Mouse (Mus musculus) lung, postnatal 0 days (tissue): ENCODE results near the gene Hnrnpa3. TPM values are rescaled to one million over a fixed set of nuclear protein-coding genes. Genes with fewer than 3 reads are reported as not detected.

Experiments used
- ATAC-seq: fragments of 200-750 bp; cut with Nextera tagmentation; 2 replicates; pipeline ENCODE4 v1.8.0; 2017; ENCODE audit warnings: moderate library complexity
- DNase-seq: peaks from one replicate; pipeline ENCODE4 v3.0.0-alpha.2; 2016; ENCODE audit warnings: low spot score
- H3K27ac ChIP-seq: fragments of 300-500 bp; sonication (generic); 2 replicates; pipeline ENCODE4 v1.5.1; 2014; ENCODE audit warnings: antibody characterized with exemption, mild to moderate bottlenecking, low read length, mixed read lengths
- H3K27me3 ChIP-seq: fragments of 300-500 bp; sonication (generic); replicated peaks from 2 replicates; pipeline ENCODE4 v1.6.1; 2014; ENCODE audit warnings: low read length, mixed read lengths; ENCODE audit not compliant: insufficient read depth
- H3K36me3 ChIP-seq: fragments of 300-500 bp; sonication (generic); 2 replicates; pipeline ENCODE4 v1.6.1; 2014; ENCODE audit warnings: low read length, mixed read lengths; ENCODE audit not compliant: insufficient read depth
- H3K4me1 ChIP-seq: fragments of 300-500 bp; sonication (generic); 2 replicates; pipeline ENCODE4 v1.6.1; 2014; ENCODE audit warnings: antibody characterized with exemption, low read depth, low read length, mixed read lengths; ENCODE audit not compliant: insufficient read depth
- H3K4me2 ChIP-seq: fragments of 300-500 bp; sonication (generic); replicated peaks from 2 replicates; pipeline ENCODE4 v1.6.1; 2014; ENCODE audit warnings: low read depth, mild to moderate bottlenecking, low read length, moderate library complexity, mixed read lengths
- H3K4me3 ChIP-seq: fragments of 300-500 bp; sonication (generic); 2 replicates; pipeline ENCODE4 v1.5.1; 2014; ENCODE audit warnings: low read depth, low read length
- H3K9ac ChIP-seq: fragments of 300-500 bp; sonication (generic); replicated peaks from 2 replicates; pipeline ENCODE4 v1.6.1; 2014; ENCODE audit warnings: low read depth, mild to moderate bottlenecking
- H3K9me3 ChIP-seq: fragments of 300-500 bp; sonication (generic); 2 replicates; pipeline ENCODE4 v1.6.1; 2016; ENCODE audit warnings: low read length, mixed read lengths
- CTCF ChIP-seq: IDR thresholded peaks from 2 replicates; pipeline ENCODE4 v1.5.1; 2016; ENCODE audit warnings: antibody characterized with exemption, mild to moderate bottlenecking
- EP300 ChIP-seq: IDR thresholded peaks from 2 replicates; pipeline ENCODE4 v1.6.1; 2016; ENCODE audit warnings: antibody characterized with exemption, mild to moderate bottlenecking, control low read depth
- WGBS: fragments of 180-500 bp; shearing (Covaris S2); extraction: QIAGEN DNeasy Blood & Tissue Kit; methylation state at CpG from one replicate; pipeline ENCODE4 v1.1.7; 2014; 5-methylcytosine and 5-hydroxymethylcytosine counted together
- polyA plus RNA-seq: library from polyadenylated mRNA; unstranded; fragments of >200 nt; fragmentation: Nextera tagmentation; extraction: Ambion mirVana; gene quantifications from 2 replicates; pipeline ENCODE4 v1.2.1, GENCODE M21; 2015

Gene Hnrnpa3
- polyA plus RNA-seq, 1 experiment from 2014 or later = 114 TPM

- ATAC-seq (no peak), DNase-seq (peak; percentile 61)
- peak overlapping the region; percentile 98 for H3K4me3 ChIP-seq
- H3K9me3 ChIP-seq = no peaks in the 10 kb centered on the region
- peak overlapping the region; percentile 70 for H3K4me2 ChIP-seq
- peak overlapping the region; percentile 100 for H3K27ac ChIP-seq
- peaks cover 8% of the 10 kb centered on the region for H3K4me1 ChIP-seq
- WGBS = 18% methylated on average over 9 of the region's 9 CpGs
- H3K36me3 ChIP-seq = peaks cover 4% of the 10 kb centered on the region; the same call in 1 of the 2 replicates
- TF ChIP-seq EP300 (no peak), CTCF (no peak)
- H3K9ac ChIP-seq = peak overlapping the region; percentile 100
- no peaks in the 10 kb centered on the region for H3K27me3 ChIP-seq
Observed at GRCm38 (mm10) chr2:75701822-75702587, 42.9 kb downstream of the Hnrnpa3 start.

DNA sequence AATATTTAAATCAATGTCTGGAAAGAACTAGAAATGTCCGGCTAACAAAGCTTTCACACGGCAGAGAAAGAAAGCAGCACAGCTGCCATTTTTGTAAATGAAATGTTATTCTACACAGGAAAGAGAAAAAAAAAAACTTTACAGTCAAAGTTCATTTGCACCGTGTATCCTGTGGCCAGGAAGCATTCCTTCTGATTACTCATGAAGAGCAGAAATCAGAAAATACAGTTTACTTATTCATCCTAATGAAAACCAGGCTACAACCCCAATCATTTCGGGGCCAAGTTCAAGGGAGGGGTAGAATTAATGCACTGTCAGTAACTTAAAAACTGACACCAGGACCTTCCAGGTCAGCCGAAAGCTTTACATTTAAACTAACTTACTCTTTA is 43.5 kb downstream of the Hnrnpa3 start:
- H3K9me3 ChIP-seq = no peaks in the 10 kb centered on the region
- peak overlapping the region; percentile 100 for H3K27ac ChIP-seq
- DNase-seq (peak; percentile 54), ATAC-seq (no peak)
- peaks cover 4% of the 10 kb centered on the region; the same call in 1 of the 2 replicates for H3K36me3 ChIP-seq
- H3K4me3 ChIP-seq = peak overlapping the region; percentile 98
- no peak for TF ChIP-seq CTCF
- TF ChIP-seq EP300 = no peak
- peak overlapping the region; percentile 70 for H3K4me2 ChIP-seq
- H3K9ac ChIP-seq = peak overlapping the region; percentile 100
- 3% methylated on average over 5 of the region's 5 CpGs for WGBS
- peaks cover 6% of the 10 kb centered on the region for H3K4me1 ChIP-seq
- no peaks in the 10 kb centered on the region for H3K27me3 ChIP-seq

DNA sequence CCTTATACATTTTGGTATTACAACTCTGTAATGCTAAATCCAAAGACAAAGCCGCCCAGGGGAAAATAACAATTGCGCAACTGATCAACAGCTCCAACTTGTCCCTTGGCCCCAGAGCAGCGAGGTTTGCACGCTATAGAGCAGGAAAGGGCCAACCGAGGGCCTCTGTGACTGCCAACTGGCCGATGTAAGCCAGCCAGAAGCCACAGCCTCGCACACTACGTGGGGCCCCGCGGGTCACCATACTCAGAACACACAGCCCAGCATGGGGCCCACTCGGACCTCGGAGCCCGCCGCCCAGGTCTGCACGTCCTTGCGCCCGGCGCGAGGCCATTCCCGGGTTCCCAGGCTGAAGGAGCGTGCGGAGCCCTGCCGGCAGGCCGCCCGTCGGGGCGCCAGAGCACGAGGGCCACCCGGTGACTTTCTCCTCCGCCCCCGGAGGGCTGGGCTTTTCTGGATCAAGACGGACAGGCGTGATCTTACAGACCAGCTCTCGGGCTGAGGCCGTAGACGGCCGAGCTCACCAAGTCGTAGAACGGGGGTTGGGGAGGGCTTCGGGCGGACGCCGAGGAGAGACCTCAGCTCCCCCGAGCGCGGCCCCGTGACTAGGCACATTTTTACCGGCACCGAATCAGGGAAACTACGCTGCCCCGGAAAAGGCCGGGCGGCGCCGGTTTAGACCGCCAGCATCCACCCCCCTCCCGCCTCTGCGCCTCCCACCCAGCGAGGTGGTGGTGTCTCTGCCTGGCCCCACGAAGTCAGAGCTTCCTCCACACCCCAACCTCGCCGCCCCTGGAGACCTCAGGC is 44.5 kb downstream of the Hnrnpa3 start:
- peak overlapping the region; percentile 100 for H3K27ac ChIP-seq
- peaks cover 6% of the 10 kb centered on the region for H3K4me1 ChIP-seq
- WGBS = under 1% methylated on average over 60 of the region's 62 CpGs
- H3K36me3 ChIP-seq = peaks cover 4% of the 10 kb centered on the region; the same call in 1 of the 2 replicates
- H3K9me3 ChIP-seq = no peaks in the 10 kb centered on the region
- TF ChIP-seq EP300 (peak; percentile 87), CTCF (no peak; the same call in none of the 2 replicates)
- H3K27me3 ChIP-seq = no peaks in the 10 kb centered on the region
- H3K4me2 ChIP-seq = peak overlapping the region; percentile 70
- DNase-seq (peak; percentile 97), ATAC-seq (peak; percentile 66)
- peak overlapping the region; percentile 100 for H3K9ac ChIP-seq
- peak overlapping the region; percentile 98 for H3K4me3 ChIP-seq

- Histone ChIP-seq H3K4me2 (peak within 1 kb of the TSS; percentile 70), H3K27me3 (no peaks in the 10 kb centered on the region), H3K36me3 (peaks cover 4% of the 10 kb centered on the region; the same call in 1 of the 2 replicates), H3K4me1 (peaks cover 6% of the 10 kb centered on the region), H3K4me3 (peak within 1 kb of the TSS; percentile 98), H3K9me3 (0 out of 2 replicates have a peak, but pooled peaks cover 3% of the 10 kb centered on the region), H3K9ac (peak within 1 kb of the TSS; percentile 100), H3K27ac (peak within 1 kb of the TSS; percentile 100)
- ATAC-seq (peak; percentile 93), DNase-seq (peak; percentile 99)
- under 1% methylated on average over 56 of the region's 58 CpGs for WGBS
- TF ChIP-seq EP300 = peak; percentile 47; the same call in 1 of the 2 replicates
- peak; percentile 67 for TF ChIP-seq CTCF
Observed at GRCm38 (mm10) chr2:75704234-75705161, 45.4 kb downstream of the Hnrnpa3 start, which contains the start of gene Nfe2l2. Gene Nfe2l2, minus strand, starts transcription at chr2:75704641.

GRCm38 (mm10) chr2:75705162-75705752 is 46.2 kb downstream of the Hnrnpa3 start:
- TF ChIP-seq CTCF (0 out of 2 replicates have a peak, but pooled peaks have one; percentile 38), EP300 (peak; percentile 40)
- peak overlapping the region; percentile 43; the same call in 1 of the 2 replicates for H3K9ac ChIP-seq
- 0 out of 2 replicates have a peak, but pooled peaks cover 4% of the 10 kb centered on the region for H3K9me3 ChIP-seq
- H3K27me3 ChIP-seq = no peaks in the 10 kb centered on the region
- H3K27ac ChIP-seq = peak overlapping the region; percentile 100
- WGBS = 9% methylated on average over 19 of the region's 19 CpGs
- H3K36me3 ChIP-seq = no peaks in the 10 kb centered on the region
- peaks cover 6% of the 10 kb centered on the region for H3K4me1 ChIP-seq
- DNase-seq = peak; percentile 91
- peak overlapping the region; percentile 98 for H3K4me3 ChIP-seq
- H3K4me2 ChIP-seq = peak overlapping the region; percentile 70
- ATAC-seq = peak; percentile 26
